Mouse (Mus musculus) midbrain, embryonic 14.5 days (tissue): Measurements from ENCODE around the gene Inf2. TPM values are rescaled to one million over a fixed set of nuclear protein-coding genes. Genes with fewer than 3 reads are reported as not detected.
A peak's percentile ranks its signal among the peaks of the same experiment; 100 is the strongest.

ENCODE experiments used
- ATAC-seq: fragments of 200-750 bp; cut with Nextera tagmentation; 2 replicates; pipeline ENCODE4 v1.8.0; 2017; ENCODE audit warnings: moderate number of reproducible peaks, moderate library complexity; ENCODE audit not compliant: low FRiP score, low TSS enrichment
- DNase-seq: peaks from one replicate; pipeline ENCODE4 v3.0.0-alpha.2; 2015
- H3K27ac ChIP-seq: fragments of 300-500 bp; sonication (generic); replicated peaks from 2 replicates; pipeline ENCODE4 v1.5.1; 2014; ENCODE audit warnings: mild to moderate bottlenecking, low read depth, low read length, moderate library complexity
- H3K27me3 ChIP-seq: fragments of 300-500 bp; sonication (generic); 2 replicates; pipeline ENCODE4 v1.6.1; 2014; ENCODE audit warnings: low read length, control low read depth, mixed read lengths; ENCODE audit not compliant: control insufficient read depth, insufficient read depth
- H3K36me3 ChIP-seq: fragments of 300-500 bp; sonication (generic); 2 replicates; pipeline ENCODE4 v1.6.1; 2014; ENCODE audit warnings: low read length, control low read depth; ENCODE audit not compliant: control insufficient read depth, insufficient read depth
- H3K4me1 ChIP-seq: fragments of 300-500 bp; sonication (generic); 2 replicates; pipeline ENCODE4 v1.6.1; 2014; ENCODE audit warnings: mild to moderate bottlenecking, antibody characterized with exemption, low read length, control low read depth; ENCODE audit not compliant: control insufficient read depth, insufficient read depth
- H3K4me2 ChIP-seq: fragments of 300-500 bp; sonication (generic); 2 replicates; pipeline ENCODE4 v1.6.1; 2014; ENCODE audit warnings: mild to moderate bottlenecking, low read length, moderate library complexity
- H3K4me3 ChIP-seq: fragments of 300-500 bp; sonication (generic); replicated peaks from 2 replicates; pipeline ENCODE4 v1.5.1; 2014; ENCODE audit warnings: low read depth, low read length
- H3K9ac ChIP-seq: fragments of 300-500 bp; sonication (generic); replicated peaks from 2 replicates; pipeline ENCODE4 v1.6.1; 2014; ENCODE audit warnings: mild to moderate bottlenecking, low read length, moderate library complexity
- H3K9me3 ChIP-seq: fragments of 300-500 bp; sonication (generic); 2 replicates; pipeline ENCODE4 v1.6.1; 2016; ENCODE audit warnings: low read length, control low read depth, mixed read lengths; ENCODE audit not compliant: control insufficient read depth
- WGBS: fragments of 180-500 bp; shearing (Covaris S2); extraction: QIAGEN DNeasy Blood & Tissue Kit; methylation state at CpG from one replicate; pipeline ENCODE4 v1.1.7; 2014; 5-methylcytosine and 5-hydroxymethylcytosine counted together
- polyA plus RNA-seq: library from polyadenylated mRNA; unstranded; fragments of >200 nt; fragmentation: Nextera tagmentation; extraction: Ambion mirVana; gene quantifications from 2 replicates; pipeline ENCODE4 v1.2.1, GENCODE M21; 2014

The Inf2 gene
- polyA plus RNA-seq, 1 experiment from 2014 or later: 1.6 TPM

DNA sequence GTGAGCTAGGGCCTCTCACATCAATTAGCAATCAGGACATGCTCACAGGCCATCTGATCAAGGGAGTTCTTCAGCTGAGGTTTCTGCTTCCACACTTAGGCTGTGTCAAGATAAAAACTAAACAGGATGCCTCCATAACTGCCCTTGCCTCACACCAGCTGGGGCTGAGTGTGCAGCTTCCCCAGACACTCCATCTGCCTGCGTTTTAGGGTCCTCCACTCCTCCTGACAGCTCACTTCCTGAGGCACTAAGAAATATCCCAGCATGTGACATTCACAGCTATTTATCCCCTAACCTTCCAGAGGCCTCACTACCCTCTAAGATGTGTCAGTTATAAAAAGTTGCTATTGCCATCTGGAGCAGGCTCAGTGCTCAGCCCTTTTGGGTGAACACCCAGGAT lies 42.9 kb downstream of the Inf2 start:
- no peak overlapping the region for H3K9ac ChIP-seq
- H3K36me3 ChIP-seq: no peaks in the 10 kb centered on the region
- 68% methylated on average over 1 of the region's 1 CpGs for WGBS
- H3K4me3 ChIP-seq: no peak overlapping the region
- peaks cover 4% of the 10 kb centered on the region; the same call in 1 of the 2 replicates for H3K4me1 ChIP-seq
- no peak overlapping the region for H3K4me2 ChIP-seq
- H3K9me3 ChIP-seq: no peaks in the 10 kb centered on the region
- DNase-seq (no peak), ATAC-seq (no peak)
- H3K27me3 ChIP-seq: no peaks in the 10 kb centered on the region
- H3K27ac ChIP-seq: no peak overlapping the region

DNA sequence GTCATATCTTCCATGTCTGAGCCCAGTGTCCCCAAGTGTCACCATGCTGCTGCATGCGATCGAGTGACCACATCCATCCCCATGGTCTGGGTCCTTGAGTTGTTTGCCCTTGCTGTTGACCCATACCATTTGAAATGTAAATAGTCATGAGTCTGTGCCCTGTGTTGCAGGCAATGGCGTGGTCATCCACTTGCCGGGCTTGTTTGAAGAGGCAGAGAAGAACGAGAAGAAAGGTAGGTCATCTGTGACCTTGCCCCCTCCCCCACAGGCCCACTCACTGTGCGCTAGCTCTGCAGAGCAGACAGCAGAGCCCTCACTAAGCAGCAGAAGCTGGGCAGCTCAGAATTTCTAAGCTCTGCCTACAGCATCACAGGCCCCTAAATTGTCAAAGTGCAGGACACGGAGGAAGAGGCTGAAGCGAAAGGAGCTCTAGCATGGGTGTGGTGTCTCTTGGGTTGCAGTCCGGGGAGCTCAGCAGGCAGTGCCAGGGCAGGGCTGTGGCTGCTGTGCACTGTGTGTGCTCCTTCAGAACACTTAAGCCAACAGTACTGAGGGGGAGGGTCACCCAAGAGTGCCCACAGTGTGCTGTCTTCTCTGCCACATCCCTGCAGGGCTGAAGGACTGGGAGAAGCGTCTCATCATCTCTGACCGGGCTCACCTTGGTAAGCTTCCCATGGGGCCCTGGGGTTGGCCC lies 43.6 kb downstream of the Inf2 start:
- no peak overlapping the region for H3K4me2 ChIP-seq
- H3K9ac ChIP-seq: no peak overlapping the region
- H3K27me3 ChIP-seq: no peaks in the 10 kb centered on the region
- no peak overlapping the region for H3K27ac ChIP-seq
- no peak for ATAC-seq
- WGBS: 76% methylated on average over 11 of the region's 11 CpGs
- no peak for DNase-seq
- no peaks in the 10 kb centered on the region for H3K36me3 ChIP-seq
- H3K9me3 ChIP-seq: no peaks in the 10 kb centered on the region
- peaks cover 4% of the 10 kb centered on the region; the same call in 1 of the 2 replicates for H3K4me1 ChIP-seq
- H3K4me3 ChIP-seq: no peak overlapping the region

DNA sequence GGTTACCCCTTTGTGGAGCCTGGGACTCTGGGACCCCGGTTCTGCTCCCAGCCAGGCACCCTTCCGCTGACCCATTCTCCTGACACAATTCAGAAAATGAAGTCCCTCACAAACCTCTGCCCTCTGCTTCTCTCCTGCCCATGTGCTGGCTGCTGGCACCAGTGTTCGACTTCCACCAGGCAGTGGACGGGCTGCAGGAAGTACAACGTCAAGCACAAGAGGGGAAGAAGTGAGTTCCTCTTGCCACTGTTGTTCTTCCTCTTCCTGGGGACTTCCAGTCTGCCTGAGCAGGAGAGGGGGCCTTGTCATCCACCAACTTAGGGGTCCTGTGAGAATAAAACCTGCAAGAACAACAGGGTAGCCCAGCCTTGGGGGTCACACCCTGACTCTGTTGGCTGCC lies 44.3 kb downstream of the Inf2 start:
- H3K27ac ChIP-seq: no peak overlapping the region
- DNase-seq: no peak
- H3K36me3 ChIP-seq: no peaks in the 10 kb centered on the region
- peaks cover 4% of the 10 kb centered on the region; the same call in 1 of the 2 replicates for H3K4me1 ChIP-seq
- no peaks in the 10 kb centered on the region for H3K9me3 ChIP-seq
- WGBS: 86% methylated on average over 5 of the region's 5 CpGs
- H3K4me3 ChIP-seq: no peak overlapping the region
- H3K4me2 ChIP-seq: no peak overlapping the region
- no peaks in the 10 kb centered on the region for H3K27me3 ChIP-seq
- ATAC-seq: no peak
- no peak overlapping the region for H3K9ac ChIP-seq

DNA sequence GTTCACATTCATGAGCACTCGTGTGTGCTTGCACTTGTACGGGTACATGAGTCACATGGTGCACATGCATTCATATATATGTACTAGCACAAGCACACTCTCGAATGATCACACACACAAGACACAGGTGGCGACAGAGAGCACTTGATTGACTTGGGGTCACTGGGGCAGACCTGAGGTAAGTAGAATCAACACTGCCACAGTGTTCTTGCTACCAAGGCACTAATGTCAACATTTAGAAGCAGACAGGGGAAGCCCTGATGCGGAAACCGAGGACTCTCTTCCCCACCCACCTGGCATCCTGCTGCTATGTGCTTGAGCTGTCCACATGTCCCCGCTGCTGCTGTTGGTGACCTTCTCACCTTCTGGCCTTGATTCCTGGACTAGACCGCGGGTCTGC lies 45.1 kb downstream of the Inf2 start:
- ATAC-seq: no peak
- no peak overlapping the region for H3K4me3 ChIP-seq
- DNase-seq: no peak
- H3K4me2 ChIP-seq: no peak overlapping the region
- no peaks in the 10 kb centered on the region for H3K36me3 ChIP-seq
- H3K9ac ChIP-seq: no peak overlapping the region
- no peaks in the 10 kb centered on the region for H3K27me3 ChIP-seq
- H3K27ac ChIP-seq: no peak overlapping the region
- H3K4me1 ChIP-seq: peaks cover 4% of the 10 kb centered on the region; the same call in 1 of the 2 replicates
- no peaks in the 10 kb centered on the region for H3K9me3 ChIP-seq
- 73% methylated on average over 9 of the region's 9 CpGs for WGBS

DNA sequence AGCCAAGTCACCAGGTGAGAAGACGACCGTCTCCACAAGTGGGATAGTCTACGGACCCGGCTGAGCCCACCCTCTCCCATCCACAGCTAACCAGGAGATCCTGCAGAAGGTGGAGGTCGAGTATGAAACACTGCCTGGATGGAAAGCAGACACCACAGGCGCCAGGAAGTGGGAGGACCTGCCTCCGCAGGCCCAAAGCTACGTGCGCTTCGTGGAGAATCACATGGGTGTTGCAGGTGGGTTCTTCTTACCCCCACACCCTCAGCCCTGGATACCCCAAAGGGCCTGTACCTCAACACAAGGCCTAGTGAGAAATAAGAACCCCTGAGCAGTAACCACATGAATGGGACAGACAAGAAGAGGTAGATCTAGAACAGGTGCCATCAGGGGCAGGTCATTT lies 50.9 kb downstream of the Inf2 start:
- DNase-seq (no peak), ATAC-seq (no peak)
- H3K9ac ChIP-seq: no peak overlapping the region
- H3K27ac ChIP-seq: no peak overlapping the region
- WGBS: 85% methylated on average over 10 of the region's 10 CpGs
- no peaks in the 10 kb centered on the region for H3K27me3 ChIP-seq
- no peak overlapping the region for H3K4me3 ChIP-seq
- no peaks in the 10 kb centered on the region for H3K36me3 ChIP-seq
- no peaks in the 10 kb centered on the region for H3K4me1 ChIP-seq
- H3K4me2 ChIP-seq: no peak overlapping the region
- no peaks in the 10 kb centered on the region for H3K9me3 ChIP-seq

DNA sequence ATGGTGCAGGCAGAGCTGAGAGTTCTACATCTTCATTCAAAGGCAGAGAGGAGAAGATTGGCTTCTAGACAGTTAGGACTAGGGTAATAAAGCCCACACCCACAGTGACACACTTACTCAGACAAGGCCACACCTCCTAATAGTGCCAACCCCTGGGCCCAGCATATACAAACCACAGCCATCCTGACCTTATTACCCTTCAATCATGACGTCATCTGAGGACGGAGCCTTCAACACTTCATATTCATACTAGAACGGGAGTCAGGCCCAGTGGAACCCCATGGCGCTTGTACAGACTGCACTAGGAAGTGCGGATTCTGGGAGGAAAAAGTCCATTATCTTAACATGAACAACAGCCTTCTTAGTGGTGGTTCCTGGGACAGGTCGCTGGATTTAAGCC lies 54.5 kb downstream of the Inf2 start:
- H3K4me3 ChIP-seq: no peak overlapping the region
- no peak overlapping the region for H3K9ac ChIP-seq
- WGBS: 95% methylated on average over 6 of the region's 6 CpGs
- H3K4me1 ChIP-seq: peaks cover 12% of the 10 kb centered on the region
- H3K4me2 ChIP-seq: no peak overlapping the region
- H3K27me3 ChIP-seq: no peaks in the 10 kb centered on the region
- no peaks in the 10 kb centered on the region for H3K9me3 ChIP-seq
- ATAC-seq: no peak
- H3K27ac ChIP-seq: no peak overlapping the region
- DNase-seq: no peak
- peaks cover 3% of the 10 kb centered on the region for H3K36me3 ChIP-seq

DNA sequence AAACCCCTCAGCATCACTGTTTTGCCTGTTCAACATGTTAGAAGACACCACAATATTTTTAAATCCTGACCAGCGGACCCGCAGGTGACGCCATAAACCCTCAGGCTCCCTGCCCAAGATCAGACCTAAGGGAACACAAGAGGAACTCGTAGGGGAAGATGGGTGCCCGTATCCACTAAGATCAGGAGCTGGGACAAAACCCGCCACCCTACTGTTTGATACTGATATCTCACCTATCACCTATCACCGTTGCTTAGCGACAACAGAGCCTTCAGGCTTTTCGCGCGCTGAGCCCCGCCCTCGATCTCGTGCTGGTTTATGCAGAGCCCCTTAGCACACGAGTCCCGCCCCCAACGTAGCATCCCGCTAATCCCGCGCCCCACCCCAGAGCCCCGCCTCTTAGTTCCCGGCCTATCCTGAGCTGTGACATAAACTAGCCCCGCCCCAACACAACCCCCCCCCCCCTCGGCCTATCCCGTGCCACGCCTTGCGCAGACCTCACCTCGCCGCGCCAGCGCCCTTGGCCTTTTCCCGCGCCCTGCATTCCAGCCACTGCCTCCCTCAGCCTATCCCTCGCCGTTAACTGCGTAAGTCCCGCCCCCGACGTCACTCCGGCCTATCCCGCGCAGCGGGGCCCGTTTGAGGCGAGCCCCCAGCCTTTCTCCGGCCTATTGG lies 55.7 kb downstream of the Inf2 start, which contains the start of gene Siva1:
Siva1 (plus strand) TSS at position 500 of the 675 bp plus-strand sequence.
- Histone ChIP-seq H3K27ac (peak within 1 kb of the TSS; percentile 81), H3K4me1 (peaks cover 12% of the 10 kb centered on the region), H3K36me3 (peaks cover 15% of the 10 kb centered on the region), H3K9me3 (no peaks in the 10 kb centered on the region), H3K4me2 (peak within 1 kb of the TSS; percentile 91), H3K4me3 (peak within 1 kb of the TSS; percentile 70), H3K9ac (peak within 1 kb of the TSS; percentile 69), H3K27me3 (no peaks in the 10 kb centered on the region)
- DNase-seq: peak; percentile 98
- peak; percentile 98 for ATAC-seq
- 2% methylated on average over 45 of the region's 46 CpGs for WGBS

DNA sequence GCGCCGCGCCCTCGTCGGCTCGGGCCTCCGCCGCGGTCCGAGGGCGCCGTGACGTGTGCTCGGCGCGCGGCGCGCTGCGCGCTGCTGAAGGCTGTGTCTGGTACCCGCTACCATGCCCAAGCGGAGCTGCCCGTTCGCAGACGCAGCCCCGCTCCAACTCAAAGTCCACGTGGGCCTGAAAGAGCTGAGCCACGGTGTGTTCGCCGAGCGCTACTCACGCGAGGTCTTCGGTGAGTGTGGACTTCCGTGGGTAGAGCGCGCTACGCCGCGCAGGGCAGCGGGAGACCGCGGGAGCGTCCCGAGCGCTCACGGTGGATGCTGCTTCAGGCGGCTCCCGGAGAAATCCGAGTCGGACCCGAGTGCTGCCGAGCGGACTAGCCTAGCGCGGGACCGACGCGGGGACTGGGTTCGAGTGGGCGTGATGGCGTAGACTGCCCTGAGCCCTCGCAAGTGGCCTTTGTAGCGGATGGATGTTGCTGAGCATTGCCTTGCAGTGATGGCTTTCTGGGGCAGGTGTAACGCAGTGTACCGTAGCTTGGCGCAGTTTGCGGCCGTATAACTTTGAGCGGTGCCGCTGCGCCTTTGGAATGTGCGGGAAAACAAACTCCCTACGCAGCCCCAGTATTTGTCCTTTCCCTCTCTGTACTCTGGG lies 56.4 kb downstream of the Inf2 start:
- Histone ChIP-seq H3K9ac (peak overlapping the region; percentile 69), H3K27ac (peak overlapping the region; percentile 81), H3K27me3 (no peaks in the 10 kb centered on the region), H3K36me3 (peaks cover 21% of the 10 kb centered on the region), H3K4me3 (peak overlapping the region; percentile 70), H3K4me1 (peaks cover 12% of the 10 kb centered on the region), H3K9me3 (no peaks in the 10 kb centered on the region), H3K4me2 (peak overlapping the region; percentile 91)
- DNase-seq (no peak), ATAC-seq (no peak; the same call in 1 of the 2 replicates)
- under 1% methylated on average over 75 of the region's 75 CpGs for WGBS
